Mouse (Mus musculus): Measurements from ENCODE around the gene Atf5. TPM values are rescaled to one million over a fixed set of nuclear protein-coding genes. Genes with fewer than 3 reads are reported as not detected.

Gene Atf5
- total and polyA plus RNA-seq, 3 experiments = 13.4 to 82.3 (median 71.1) TPM

DNA sequence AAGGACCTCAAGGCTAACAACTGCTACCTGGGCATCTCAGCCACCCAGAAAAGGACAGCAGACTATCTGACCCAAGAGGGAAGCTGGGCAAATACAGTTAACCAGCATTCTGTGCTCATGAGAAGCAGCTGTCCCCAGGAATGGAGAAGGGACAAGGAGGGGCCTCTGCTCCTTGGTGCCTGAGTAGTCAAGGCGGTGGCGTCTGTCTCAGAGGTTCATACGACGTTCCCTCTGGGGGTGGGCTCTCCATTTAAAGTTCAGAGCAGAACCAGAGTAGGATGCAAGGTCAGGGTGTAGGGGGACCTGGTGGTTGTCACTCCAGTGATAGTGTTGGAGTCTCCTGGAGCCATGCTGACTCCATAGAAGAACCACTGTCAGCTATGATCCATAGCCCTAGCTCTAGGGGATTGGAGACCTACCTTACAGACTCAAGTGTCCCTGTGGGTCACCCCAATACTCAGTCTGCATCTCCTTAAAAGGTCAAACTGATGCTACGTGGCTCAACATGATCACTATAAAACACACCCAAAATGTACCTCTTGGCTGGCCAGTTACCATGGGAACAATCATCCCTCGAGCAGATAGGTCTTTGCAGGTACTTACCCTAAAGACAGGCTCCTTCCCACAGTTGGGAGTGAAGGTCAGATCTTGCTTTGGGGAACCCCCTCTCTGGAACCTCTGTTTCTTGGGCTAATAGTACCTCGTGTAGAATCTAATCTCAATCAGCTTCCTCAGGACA lies 5.5 kb downstream of the Atf5 start:
- no peak for TF ChIP-seq UBTF (IDR thresholded peaks at IDR 0.05; ENCODE audit: low read depth, low read length)
- no peak for TF ChIP-seq POLR2A (IDR thresholded peaks at IDR 0.05; ENCODE audit: low read depth, low read length)
- no peak for TF ChIP-seq POLR2AphosphoS2 (IDR thresholded peaks at IDR 0.05; ENCODE audit: low read depth, low read length)
- TF ChIP-seq USF1 (IDR thresholded peaks at IDR 0.05; ENCODE audit: low read depth, low read length) = no peak
- no peak for TF ChIP-seq CTCF (conservative IDR thresholded peaks at IDR 0.05 in 1 of 2, IDR thresholded peaks at IDR 0.05 in 1 of 2; ENCODE audit: low read depth in 2 of 2, low read length in 2 of 2)
- no peak for TF ChIP-seq ZKSCAN1 (IDR thresholded peaks at IDR 0.05; ENCODE audit: borderline replicate concordance, low read depth, low read length)
- no peak for TF ChIP-seq SMC3 (IDR thresholded peaks at IDR 0.05; ENCODE audit: low read depth, low read length)
- no peak for TF ChIP-seq NRF1 (IDR thresholded peaks at IDR 0.05; ENCODE audit: low read depth, low read length)
- TF ChIP-seq HCFC1 (IDR thresholded peaks at IDR 0.05; ENCODE audit: low read depth, low read length) = no peak
- no peak for TF ChIP-seq MXI1 (IDR thresholded peaks at IDR 0.05; ENCODE audit: low read depth, low read length)
- no peak for TF ChIP-seq CHD2 (IDR thresholded peaks at IDR 0.05; ENCODE audit: low read length)
- TF ChIP-seq EP300 (IDR thresholded peaks at IDR 0.05; ENCODE audit: low read length) = no peak
- no peak for TF ChIP-seq MAZ (IDR thresholded peaks at IDR 0.05; ENCODE audit: low read depth, low read length)
- no peak for TF ChIP-seq ETS1 (conservative IDR thresholded peaks at IDR 0.05; ENCODE audit: low read depth, low read length)
- Histone ChIP-seq H3K9ac (ENCODE audit: insufficient read depth, low read depth) (no peak overlapping the region), H3K79me2 (replicated peaks; ENCODE audit: control insufficient read depth, extremely low read depth, insufficient read depth, poor library complexity, severe bottlenecking) (peaks cover 17% of the 10 kb centered on the region), H3K36me3 (replicated peaks in 1 of 2; ENCODE audit: control insufficient read depth in 1 of 2, insufficient read depth in 1 of 2, low read length in 1 of 2) (peaks cover 48 to 57% of the 10 kb centered on the region in 2 experiments), H3K4me1 (ENCODE audit: control insufficient read depth in 1 of 2, insufficient read depth in 2 of 2) (peaks cover 19 to 20% of the 10 kb centered on the region in 2 experiments), H3K27me3 (replicated peaks) (no peaks in the 10 kb centered on the region), H3K4me2 (ENCODE audit: insufficient read depth, low read depth, poor library complexity, severe bottlenecking) (no peak overlapping the region), H3K27ac (ENCODE audit: insufficient read depth, low read depth) (no peak overlapping the region), H3K9me3 (replicated peaks; ENCODE audit: low read length) (no peaks in the 10 kb centered on the region), H3K4me3 (replicated peaks in 1 of 3; ENCODE audit: low read depth in 2 of 3, low read length in 2 of 3, poor library complexity in 1 of 3) (no peak overlapping the region)
- dilution Hi-C loops (cut with MboI; ENCODE audit: extremely low pct_ligation_motif_present, extremely low pct_unique_long_range_greater_than_20kb, low sequenced_read_pairs) = no loop called here
- DNase-seq (ENCODE audit: extremely low read depth) = no peak
- in situ Hi-C loops (cut with MboI; ENCODE audit: low pct_ligation_motif_present, low pct_unique_long_range_greater_than_20kb, low sequenced_read_pairs) = no loop called here

- Histone ChIP-seq H3K9ac (ENCODE audit: insufficient read depth, low read depth) (no peak overlapping the region), H3K4me2 (ENCODE audit: insufficient read depth, low read depth, poor library complexity, severe bottlenecking) (no peak overlapping the region), H3K79me2 (replicated peaks; ENCODE audit: control insufficient read depth, extremely low read depth, insufficient read depth, poor library complexity, severe bottlenecking) (peaks cover 12% of the 10 kb centered on the region), H3K4me1 (ENCODE audit: control insufficient read depth in 1 of 2, insufficient read depth in 2 of 2) (peaks cover 19 to 20% of the 10 kb centered on the region in 2 experiments), H3K27me3 (replicated peaks) (no peaks in the 10 kb centered on the region), H3K9me3 (replicated peaks; ENCODE audit: low read length) (no peaks in the 10 kb centered on the region), H3K4me3 (replicated peaks in 1 of 3; ENCODE audit: low read depth in 2 of 3, low read length in 2 of 3, poor library complexity in 1 of 3) (no peak overlapping the region), H3K27ac (ENCODE audit: insufficient read depth, low read depth) (no peak overlapping the region), H3K36me3 (replicated peaks in 1 of 2; ENCODE audit: control insufficient read depth in 1 of 2, insufficient read depth in 1 of 2, low read length in 1 of 2) (peaks cover 48 to 57% of the 10 kb centered on the region in 2 experiments)
- no peak for TF ChIP-seq ETS1 (conservative IDR thresholded peaks at IDR 0.05; ENCODE audit: low read depth, low read length)
- TF ChIP-seq TBP (conservative IDR thresholded peaks at IDR 0.05; ENCODE audit: low read depth, low read length) = no peak
- no peak for TF ChIP-seq SMC3 (IDR thresholded peaks at IDR 0.05; ENCODE audit: low read depth, low read length)
- TF ChIP-seq TCF12 (IDR thresholded peaks at IDR 0.05; ENCODE audit: low read depth, low read length) = no peak
- no peak for TF ChIP-seq MAX (IDR thresholded peaks at IDR 0.05; ENCODE audit: low read length)
- TF ChIP-seq CHD1 (IDR thresholded peaks at IDR 0.05; ENCODE audit: low read depth, low read length) = no peak
- dilution Hi-C loops (cut with MboI; ENCODE audit: extremely low pct_ligation_motif_present, extremely low pct_unique_long_range_greater_than_20kb, low sequenced_read_pairs) (no loop called here), in situ Hi-C loops (cut with MboI; ENCODE audit: low pct_ligation_motif_present, low pct_unique_long_range_greater_than_20kb, low sequenced_read_pairs) (no loop called here)
- no peak for DNase-seq (ENCODE audit: extremely low read depth)
Observed at GRCm38 (mm10) chr7:44810365-44810764, 6.1 kb downstream of the Atf5 start.

Data from CH12.LX (cell line).